Mouse (Mus musculus): ENCODE results near the gene Nfu1. TPM values are rescaled to one million over a fixed set of nuclear protein-coding genes. Genes with fewer than 3 reads are reported as not detected.

Gene Nfu1
- polyA plus RNA-seq, 1 experiment from 2014 or later: 109 TPM

Other genes starting within 250 kb of the Nfu1 start
- gene Anxa4, start 215.7 kb upstream of the Nfu1 start, polyA plus RNA-seq (2015; fragmentation: Nextera tagmentation; extraction: Ambion mirVana): 345 and 376 TPM in 2 replicates
- 13.7 and 14.8 TPM in 2 replicates for gene Aak1, start 159.7 kb upstream of the Nfu1 start, polyA plus RNA-seq (2015; fragmentation: Nextera tagmentation; extraction: Ambion mirVana)
- 22.5 and 23.4 TPM in 2 replicates for gene Gfpt1, start 33.6 kb downstream of the Nfu1 start, polyA plus RNA-seq (2015; fragmentation: Nextera tagmentation; extraction: Ambion mirVana)
- gene D6Ertd527e, start 95.5 kb downstream of the Nfu1 start, polyA plus RNA-seq (2015; fragmentation: Nextera tagmentation; extraction: Ambion mirVana): 0.21 and 0.30 TPM in 2 replicates